Mouse (Mus musculus): Measurements from ENCODE around the gene Tent5b.

DNA sequence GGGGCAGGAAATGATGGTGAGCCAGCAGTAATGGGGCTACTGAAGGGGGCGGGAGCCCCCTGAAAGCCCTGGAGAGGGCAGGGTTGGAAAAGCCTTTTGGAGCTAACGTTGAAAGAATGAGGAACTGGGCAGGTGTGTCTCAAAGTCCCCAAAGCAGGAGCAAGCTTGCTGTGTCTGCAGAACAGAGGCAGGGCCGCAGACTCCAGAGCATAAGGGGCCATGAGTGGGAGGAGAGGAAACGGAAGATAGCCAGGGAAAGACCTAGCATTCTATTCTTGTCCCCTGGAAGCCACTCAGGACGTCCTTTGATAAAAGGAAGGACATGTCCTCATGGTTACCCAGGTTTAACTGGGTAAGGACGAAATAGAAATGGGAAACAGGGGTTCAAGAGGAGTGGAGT lies 16.7 kb upstream of the Tent5b start:
- no peak for TF ChIP-seq CTCF (IDR thresholded peaks at IDR 0.05; ENCODE audit: borderline replicate concordance, control insufficient read depth, extremely low read depth, insufficient read depth, low read length, poor library complexity)
- no peak for TF ChIP-seq POLR2A (IDR thresholded peaks at IDR 0.05; ENCODE audit: control insufficient read depth, extremely low read depth, insufficient read depth, low read length, poor library complexity)
